Mouse (Mus musculus) testis, postnatal 14 days (tissue): ENCODE measurements around the gene 1700029I15Rik.

Experiments used
- DNase-seq: peaks from one replicate; pipeline ENCODE4 v3.0.0; 2021; ENCODE audit warnings: low spot score

1700029I15Rik gene

DNA sequence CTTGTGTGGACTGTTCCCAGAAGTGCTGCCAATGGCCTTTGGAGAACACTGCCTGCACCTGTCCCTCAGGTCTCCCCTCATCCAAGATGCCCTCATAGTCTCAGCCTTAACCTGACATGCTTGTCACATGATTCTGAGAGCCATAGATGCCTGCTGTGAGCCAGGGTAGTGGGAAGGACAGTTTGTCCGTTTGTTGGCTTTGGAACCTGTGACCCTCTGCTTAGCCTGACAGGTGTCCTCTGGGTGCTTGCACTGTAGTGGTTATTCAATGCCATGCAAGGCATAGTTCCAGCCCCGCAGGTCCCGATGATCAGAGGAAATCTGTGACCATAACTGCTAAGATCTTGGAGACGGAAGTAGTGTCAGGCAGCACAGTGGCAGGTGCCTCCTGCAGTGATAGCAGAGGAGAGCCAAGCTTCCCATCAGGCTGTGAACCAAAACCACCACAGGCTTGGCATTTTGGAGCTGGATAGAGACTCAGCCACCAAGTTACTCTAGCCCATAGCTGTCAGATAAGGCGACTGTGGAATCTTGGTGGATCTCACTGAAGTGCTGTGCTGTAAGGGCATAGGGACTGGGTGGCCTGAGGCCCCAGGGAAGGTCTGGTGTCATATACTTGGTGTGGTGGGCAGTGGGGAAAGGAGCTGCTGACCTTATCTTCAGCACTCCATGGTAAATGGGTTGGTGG lies at the start of gene 1700029I15Rik:
Gene 1700029I15Rik (plus strand): TSS at position 638 of the 688 bp plus-strand sequence.
- DNase-seq: no peak

DNA sequence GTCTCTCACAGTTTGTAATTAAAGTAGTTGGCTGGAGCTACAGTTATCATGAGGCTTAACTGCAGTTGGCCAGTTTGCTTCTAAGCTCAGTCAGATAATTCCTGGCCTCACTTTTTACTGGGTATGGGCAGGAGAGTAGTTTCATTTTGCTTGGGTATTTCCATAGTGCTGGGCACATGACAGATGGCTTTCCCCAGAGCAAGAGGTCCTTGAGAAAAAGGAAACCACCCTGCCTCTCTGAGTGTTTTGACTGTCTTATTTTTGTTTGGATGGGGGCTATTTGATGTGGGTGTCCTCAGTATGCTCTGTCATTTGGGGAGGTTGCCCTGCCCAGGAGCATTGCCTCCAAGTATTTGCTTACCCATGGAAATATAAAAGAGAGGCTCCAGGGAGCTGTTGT lies 39.9 kb upstream of the 1700029I15Rik start:
- no peak for DNase-seq

GRCm38 (mm10) chr2:92347191-92347590 lies 35.1 kb upstream of the 1700029I15Rik start:
- no peak for DNase-seq

GRCm38 (mm10) chr2:92349589-92350425 lies 32.5 kb upstream of the 1700029I15Rik start:
- no peak for DNase-seq

- no peak for DNase-seq
Measured at GRCm38 (mm10) chr2:92350686-92351085, 31.7 kb upstream of the 1700029I15Rik start.

DNA sequence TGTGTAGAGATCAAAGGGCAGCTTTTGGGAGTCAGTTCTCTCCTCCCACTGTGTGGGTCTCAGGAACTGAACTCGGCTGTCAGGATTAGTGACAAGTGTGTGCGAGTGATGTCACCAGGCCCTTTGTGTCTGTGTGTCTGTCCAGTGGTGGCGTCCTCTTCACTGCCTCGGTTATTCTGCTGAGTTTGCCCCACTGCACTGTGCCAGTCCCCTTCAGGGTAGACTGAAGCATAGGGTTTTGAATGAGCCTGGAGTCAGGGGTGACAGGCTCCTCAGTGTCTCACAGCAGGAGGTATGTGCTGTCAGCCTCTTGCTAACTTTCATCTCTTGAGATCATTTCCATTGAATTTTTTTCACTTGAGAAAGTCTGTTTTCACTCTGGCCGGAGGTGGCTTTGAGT lies 28.9 kb upstream of the 1700029I15Rik start:
- DNase-seq: no peak

- DNase-seq: no peak
Measured at GRCm38 (mm10) chr2:92354224-92354623, 28.1 kb upstream of the 1700029I15Rik start.

DNA sequence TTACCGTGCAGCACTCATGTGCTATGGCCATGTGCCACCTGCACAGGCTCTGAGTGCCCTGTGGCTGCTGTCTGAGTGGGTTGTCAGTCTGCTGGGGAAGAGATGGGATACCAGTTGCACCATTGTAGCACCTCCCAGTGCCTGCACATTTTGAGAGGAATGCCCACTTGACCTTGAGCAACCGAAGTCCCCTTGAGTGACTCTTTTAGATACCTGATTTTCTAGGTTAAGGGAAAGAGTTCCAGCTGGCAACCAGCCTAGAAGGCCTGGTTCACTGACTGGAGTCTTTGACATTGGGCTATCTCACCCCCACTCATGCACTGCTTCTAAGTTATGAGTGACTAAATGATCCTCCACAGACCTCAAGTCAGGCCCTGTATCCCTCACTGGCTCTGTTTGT lies 23.0 kb upstream of the 1700029I15Rik start:
- DNase-seq: no peak

DNA sequence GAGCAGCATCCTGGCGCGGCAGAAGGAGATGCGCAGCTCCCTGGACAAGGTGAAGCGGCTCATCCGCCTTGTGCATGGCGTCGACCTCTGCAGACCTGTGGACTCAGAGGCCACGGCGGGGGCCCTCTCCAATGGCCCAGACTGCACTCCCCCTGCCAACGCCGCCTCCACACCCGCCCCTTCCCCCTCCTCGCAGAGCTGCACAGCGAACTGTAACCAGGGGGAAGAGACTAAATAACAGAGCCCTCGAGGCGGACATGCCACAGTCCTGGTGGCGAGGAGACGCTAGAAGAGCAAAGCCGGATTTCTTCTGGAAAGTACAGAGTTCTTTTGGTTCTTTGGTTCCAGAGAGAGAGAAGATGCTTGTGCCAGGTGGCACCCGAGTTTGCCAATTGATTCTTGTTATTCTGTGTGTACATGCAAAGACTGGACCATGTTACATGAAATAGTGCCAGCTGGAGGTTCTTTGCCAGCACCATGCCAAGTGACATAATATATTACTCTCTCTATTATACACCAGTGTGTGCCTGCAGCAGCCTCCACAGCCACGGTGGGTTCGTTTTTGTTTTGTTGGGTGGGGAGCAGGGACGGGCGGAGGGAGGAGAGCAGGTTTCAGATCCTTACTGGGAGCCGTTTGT lies 22.0 kb upstream of the 1700029I15Rik start:
- no peak for DNase-seq

GRCm38 (mm10) chr2:92360893-92361292 lies 21.4 kb upstream of the 1700029I15Rik start:
- DNase-seq: peak; percentile 6

- DNase-seq: no peak
Measured at GRCm38 (mm10) chr2:92361795-92362194, 20.5 kb upstream of the 1700029I15Rik start.

GRCm38 (mm10) chr2:92362571-92363228 lies 19.6 kb upstream of the 1700029I15Rik start:
- DNase-seq: no peak

DNA sequence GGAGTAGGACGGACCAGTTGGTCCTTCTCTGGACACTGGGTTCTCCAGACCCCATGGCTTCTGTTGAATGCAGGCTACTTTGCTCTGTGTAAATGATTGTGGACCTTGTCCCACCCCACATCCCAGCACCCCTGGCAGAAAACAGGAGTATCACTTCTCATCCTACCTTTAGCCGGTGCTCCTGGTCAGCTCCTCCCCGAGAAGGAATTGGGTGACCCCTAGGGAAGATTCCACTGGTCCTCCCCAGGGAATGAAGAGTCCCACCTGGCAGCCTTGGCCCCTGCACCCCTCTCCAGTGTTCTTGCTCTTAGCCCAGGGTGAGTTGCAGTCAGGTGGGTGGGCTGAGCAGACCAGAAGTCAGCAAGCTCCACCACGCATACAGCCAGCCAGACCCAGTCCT lies 18.3 kb upstream of the 1700029I15Rik start:
- no peak for DNase-seq

GRCm38 (mm10) chr2:92365568-92365967 lies 16.8 kb upstream of the 1700029I15Rik start:
- DNase-seq: no peak

DNA sequence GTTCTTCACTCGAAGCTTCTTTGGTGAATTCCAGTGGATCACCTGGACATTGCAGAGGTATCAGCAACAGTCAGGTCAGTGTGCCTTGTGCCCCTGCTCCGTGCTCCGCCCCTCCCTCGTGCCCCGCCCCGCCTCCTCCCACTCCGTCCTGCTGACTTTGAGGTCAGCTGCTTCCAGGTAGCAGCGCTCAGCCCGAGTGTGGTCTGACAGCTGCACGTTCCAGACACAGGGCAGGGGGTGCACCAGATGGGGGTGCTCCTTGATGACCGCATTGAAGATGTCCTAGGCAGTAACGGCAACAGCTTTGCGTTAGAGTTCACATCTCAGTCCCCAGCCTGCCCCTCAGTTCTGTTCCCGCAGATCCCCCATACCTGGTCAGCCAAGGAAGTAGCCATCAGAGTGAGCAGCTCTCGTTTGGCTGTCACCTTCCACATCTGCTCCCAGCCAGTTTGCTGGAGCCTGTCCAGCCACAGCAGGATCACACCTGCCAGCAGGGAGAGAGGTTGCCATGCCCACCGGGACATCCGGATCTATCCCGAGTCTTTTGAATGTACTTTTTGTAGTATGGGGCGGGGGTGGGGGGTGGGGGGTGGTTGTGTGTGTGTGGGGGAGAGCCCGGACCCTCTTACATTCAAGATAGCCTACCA lies 14.8 kb upstream of the 1700029I15Rik start:
- DNase-seq: no peak

GRCm38 (mm10) chr2:92370375-92370774 lies 12.0 kb upstream of the 1700029I15Rik start:
- no peak for DNase-seq

DNA sequence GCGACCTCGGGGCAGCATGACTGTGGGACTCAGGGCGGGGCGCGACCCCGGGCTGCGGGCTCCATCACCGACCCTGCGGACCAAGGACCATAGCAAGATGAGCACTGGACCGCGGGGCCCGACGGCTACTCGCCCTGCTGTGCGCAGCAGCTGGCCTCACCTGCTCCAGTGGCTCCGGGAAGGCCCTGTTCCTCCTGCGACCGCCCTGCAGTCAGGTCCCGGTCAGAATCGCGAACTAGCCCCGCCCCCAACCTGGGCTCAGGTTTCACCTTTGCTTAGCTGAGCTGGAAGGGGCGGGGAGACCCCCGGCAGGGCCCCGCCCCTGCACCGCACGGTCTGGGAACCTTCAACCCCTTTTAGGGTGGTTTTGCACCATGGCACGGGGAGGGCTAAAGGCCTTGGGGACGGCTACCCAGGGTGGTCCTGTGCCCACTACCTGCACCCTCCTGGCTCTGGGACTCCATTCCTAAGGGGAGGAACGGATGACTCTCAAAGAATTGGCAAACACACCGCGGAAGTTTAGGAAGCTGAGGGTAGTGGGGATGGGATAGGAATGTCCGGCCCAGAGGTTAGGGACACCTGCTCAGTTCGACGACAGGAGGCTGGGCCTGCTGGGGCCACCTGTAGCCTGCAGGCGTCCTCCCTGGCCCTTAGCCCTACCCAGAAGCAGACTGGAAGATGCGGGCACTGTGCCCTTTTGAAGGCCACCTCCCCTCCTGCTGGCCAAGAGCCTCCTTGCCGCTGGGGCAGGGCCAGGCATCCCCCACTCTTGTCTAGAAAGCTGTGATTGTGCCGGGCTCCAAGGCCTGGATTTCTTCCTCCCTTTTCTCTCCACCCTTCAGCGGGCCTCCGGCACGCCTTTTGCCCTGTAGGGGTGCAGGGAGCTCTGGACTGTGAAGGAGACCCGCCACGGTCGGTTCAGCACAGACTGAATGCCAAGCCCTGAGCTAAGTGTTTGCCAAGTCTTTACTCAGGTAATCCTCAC lies 11.2 kb upstream of the 1700029I15Rik start:
- peak; percentile 67 for DNase-seq

GRCm38 (mm10) chr2:92371971-92372690 lies 10.2 kb upstream of the 1700029I15Rik start:
- no peak for DNase-seq

DNA sequence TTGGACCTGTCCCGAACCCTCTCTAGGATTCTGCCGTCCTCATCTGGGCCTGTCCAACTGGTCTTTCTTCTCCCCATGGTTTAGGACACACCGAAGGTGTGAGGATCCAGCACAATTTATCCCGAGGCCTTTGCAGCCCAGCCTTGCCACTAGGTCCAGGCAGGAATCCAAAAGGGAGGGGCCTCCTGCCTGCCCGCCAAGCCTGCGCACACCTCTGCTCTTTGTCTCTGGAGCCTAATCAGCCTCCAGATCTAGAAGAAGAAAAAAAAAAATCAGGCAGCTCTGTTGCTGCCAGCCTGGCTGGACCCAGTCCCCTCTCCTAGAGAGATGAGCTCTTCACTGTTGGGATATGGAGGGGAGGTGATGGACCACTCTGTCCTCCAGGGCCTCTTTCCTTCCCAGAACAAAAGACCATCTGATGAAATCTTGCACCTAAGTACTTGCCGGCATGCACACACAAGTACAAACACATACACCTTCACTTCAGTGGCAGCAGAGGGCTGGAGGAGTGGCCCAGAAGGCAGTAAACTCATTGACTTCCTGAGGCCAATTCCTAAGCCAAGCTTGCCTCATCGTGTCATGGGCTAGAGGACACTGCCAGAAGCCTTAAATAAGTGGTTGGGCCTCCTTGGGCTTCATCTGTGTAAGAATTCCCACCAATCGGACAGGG lies 9.4 kb upstream of the 1700029I15Rik start:
- peak; percentile 63 for DNase-seq
